Mouse (Mus musculus) CH12.LX (cell line): ENCODE measurements at regions not wholly inside any gene's neighbourhood (a gene's known extent, or its start where the extent isn't known, plus 50 kb on each side); places are given as distances from the start of the nearest gene placed in this dataset.

Experiments
- DNase-seq: peaks from one replicate; pipeline ENCODE4 v3.0.0-alpha.2; 2013; ENCODE audit errors: extremely low read depth
- H3K27ac ChIP-seq: 2 replicates; pipeline ENCODE4 v1.5.1; 2012; ENCODE audit warnings: low read depth, mild to moderate bottlenecking, control low read depth, moderate library complexity; ENCODE audit not compliant: insufficient read depth
- H3K27me3 ChIP-seq: replicated peaks from 2 replicates; pipeline ENCODE3; 2012; ENCODE audit warnings: inconsistent platforms
- H3K36me3 ChIP-seq, 2 experiments: replicated peaks in 1 of 2; 2 replicates each; pipeline versions ENCODE3 to v1.6.1; 2012; ENCODE audit warnings: inconsistent platforms in 1 of 2, low read length in 1 of 2, mild to moderate bottlenecking in 1 of 2, mixed read lengths in 1 of 2, moderate library complexity in 1 of 2; ENCODE audit not compliant: control insufficient read depth in 1 of 2, insufficient read depth in 1 of 2
- H3K4me1 ChIP-seq, 2 experiments: 2 replicates each; pipeline ENCODE4 v1.6.1; 2012; ENCODE audit warnings: inconsistent platforms in 1 of 2, moderate library complexity in 1 of 2; ENCODE audit not compliant: insufficient read depth in 2 of 2, control insufficient read depth in 1 of 2
- H3K4me2 ChIP-seq: 2 replicates; pipeline ENCODE4 v1.6.1; 2012; ENCODE audit warnings: low read depth, mild to moderate bottlenecking, control low read depth; ENCODE audit not compliant: poor library complexity, insufficient read depth, severe bottlenecking
- H3K4me3 ChIP-seq, 3 experiments: fragments of 150-350 bp in 1 of 3; sonication (generic) in 1 of 3; replicated peaks in 1 of 3; 2 replicates each; pipeline versions ENCODE3 to v1.5.1; 2011 to 2012; ENCODE audit warnings: low read depth in 2 of 3, low read length in 2 of 3, mild to moderate bottlenecking in 2 of 3, moderate library complexity in 2 of 3, control low read depth in 1 of 3, improper control_type of control experiment in 1 of 3, inconsistent platforms in 1 of 3, mixed read lengths in 1 of 3; ENCODE audit not compliant: poor library complexity in 1 of 3
- H3K79me2 ChIP-seq: replicated peaks from 2 replicates; pipeline ENCODE4 v1.6.1; 2012; ENCODE audit warnings: mild to moderate bottlenecking, moderate library complexity; ENCODE audit not compliant: control insufficient read depth, poor library complexity, insufficient read depth, severe bottlenecking; ENCODE audit errors: extremely low read depth
- H3K9ac ChIP-seq: 2 replicates; pipeline ENCODE4 v1.6.1; 2012; ENCODE audit warnings: low read depth, mild to moderate bottlenecking, control low read depth, moderate library complexity; ENCODE audit not compliant: insufficient read depth
- H3K9me3 ChIP-seq: replicated peaks from 2 replicates; pipeline ENCODE3; 2012; ENCODE audit warnings: low read length, inconsistent platforms, mixed read lengths
- CHD2 ChIP-seq: IDR thresholded peaks from 2 replicates; pipeline ENCODE4 v1.6.1; 2011; ENCODE audit warnings: low read length, improper control_type of control experiment
- CTCF ChIP-seq, 2 experiments: IDR thresholded peaks in 1 of 2; conservative IDR thresholded peaks in 1 of 2; 2 replicates each; pipeline ENCODE4 v1.5.1; 2011 to 2012; ENCODE audit warnings: low read depth in 2 of 2, low read length in 2 of 2, improper control_type of control experiment in 1 of 2, inconsistent platforms in 1 of 2, mild to moderate bottlenecking in 1 of 2, moderate library complexity in 1 of 2
- ETS1 ChIP-seq: conservative IDR thresholded peaks from 2 replicates; pipeline ENCODE4 v1.6.1; 2012; ENCODE audit warnings: low read depth, mild to moderate bottlenecking, inconsistent platforms, low read length, improper control_type of control experiment, moderate library complexity
- JUND ChIP-seq: conservative IDR thresholded peaks from 2 replicates; pipeline ENCODE4 v1.6.1; 2011; ENCODE audit warnings: low read depth, low read length, improper control_type of control experiment
- MAZ ChIP-seq: IDR thresholded peaks from 2 replicates; pipeline ENCODE4 v1.6.1; 2012; ENCODE audit warnings: low read depth, mild to moderate bottlenecking, inconsistent platforms, low read length, improper control_type of control experiment, moderate library complexity
- RCOR1 ChIP-seq: conservative IDR thresholded peaks from 2 replicates; pipeline ENCODE4 v1.6.1; 2012; ENCODE audit warnings: low read depth, mild to moderate bottlenecking, inconsistent platforms, low read length, improper control_type of control experiment
- UBTF ChIP-seq: IDR thresholded peaks from 2 replicates; pipeline ENCODE4 v1.6.1; 2012; ENCODE audit warnings: low read depth, mild to moderate bottlenecking, inconsistent platforms, low read length, improper control_type of control experiment, moderate library complexity
- USF2 ChIP-seq: conservative IDR thresholded peaks from 2 replicates; pipeline ENCODE4 v1.6.1; 2011; ENCODE audit warnings: low read depth, low read length, improper control_type of control experiment
- ZKSCAN1 ChIP-seq: IDR thresholded peaks from 2 replicates; pipeline ENCODE4 v1.6.1; 2012; ENCODE audit warnings: low read depth, inconsistent platforms, low read length, improper control_type of control experiment, borderline replicate concordance
- ZMIZ1 ChIP-seq: IDR thresholded peaks from 2 replicates; pipeline ENCODE4 v1.6.1; 2012; ENCODE audit warnings: low read depth, mild to moderate bottlenecking, inconsistent platforms, low read length, improper control_type of control experiment
- dilution Hi-C: fragments of 300-500 bp; cut with MboI; formaldehyde crosslinking; loops from 2 replicates; pipeline ENCODE4 v1.14.3; 2020; ENCODE audit warnings: low sequenced_read_pairs; ENCODE audit not compliant: extremely low pct_unique_long_range_greater_than_20kb, extremely low pct_ligation_motif_present
- in situ Hi-C: fragments of 300-500 bp; cut with MboI; formaldehyde crosslinking; loops from 3 replicates; pipeline ENCODE4 v1.14.3; 2019; ENCODE audit warnings: low sequenced_read_pairs, low pct_ligation_motif_present, low pct_unique_long_range_greater_than_20kb, mixed read lengths

GRCm38 (mm10) chr12:107010995-107011786, 477.2 kb upstream of the 3110018I06Rik start:
- Histone ChIP-seq H3K36me3 (no peaks in the 10 kb centered on the region), H3K27me3 (no peaks in the 10 kb centered on the region), H3K27ac (no peak overlapping the region), H3K4me1 (no peaks in the 10 kb centered on the region), H3K9ac (no peak overlapping the region), H3K79me2 (no peaks in the 10 kb centered on the region), H3K4me2 (no peak overlapping the region), H3K9me3 (peaks cover 85% of the 10 kb centered on the region), H3K4me3 (no peak overlapping the region)
- dilution Hi-C loops, result no loop called here
- no peak for DNase-seq
- TF ChIP-seq USF2, result no peak
- no peak for TF ChIP-seq ZMIZ1
- no peak for TF ChIP-seq JUND
- no peak for TF ChIP-seq CHD2
- no peak for TF ChIP-seq CTCF (conservative IDR thresholded peaks at IDR 0.05 in 1 of 2, IDR thresholded peaks at IDR 0.05 in 1 of 2; ENCODE audit: low read depth in 2 of 2, low read length in 2 of 2)
- TF ChIP-seq MAZ, result no peak
- TF ChIP-seq ETS1, result no peak
- no peak for TF ChIP-seq UBTF
- in situ Hi-C loops, result no loop called here

- Histone ChIP-seq H3K4me1 (no peaks in the 10 kb centered on the region), H3K27me3 (no peaks in the 10 kb centered on the region), H3K9ac (no peak overlapping the region), H3K4me2 (no peak overlapping the region), H3K9me3 (peaks cover 81% of the 10 kb centered on the region), H3K27ac (no peak overlapping the region), H3K36me3 (no peaks in the 10 kb centered on the region), H3K79me2 (no peaks in the 10 kb centered on the region), H3K4me3 (no peak overlapping the region)
- TF ChIP-seq ZKSCAN1, result no peak
- in situ Hi-C loops (no loop called here), dilution Hi-C loops (no loop called here)
- no peak for DNase-seq
Observed at GRCm38 (mm10) chr12:107016801-107017200, 471.6 kb upstream of the 3110018I06Rik start.

GRCm38 (mm10) chr12:107021806-107022205, 466.6 kb upstream of the 3110018I06Rik start:
- in situ Hi-C loops (no loop called here), dilution Hi-C loops (no loop called here)
- TF ChIP-seq RCOR1, result no peak
- no peak for TF ChIP-seq ETS1
- H3K4me3 ChIP-seq, result no peak overlapping the region
- no peaks in the 10 kb centered on the region for H3K4me1 ChIP-seq
- peaks cover 89% of the 10 kb centered on the region for H3K9me3 ChIP-seq
- H3K4me2 ChIP-seq, result no peak overlapping the region
- H3K27me3 ChIP-seq, result no peaks in the 10 kb centered on the region
- no peaks in the 10 kb centered on the region for H3K36me3 ChIP-seq
- no peak for DNase-seq
- no peak overlapping the region for H3K27ac ChIP-seq
- H3K9ac ChIP-seq, result no peak overlapping the region
- no peaks in the 10 kb centered on the region for H3K79me2 ChIP-seq
